Mouse (Mus musculus): ENCODE data around the gene Agrn. TPM values are rescaled to one million over a fixed set of nuclear protein-coding genes. Genes with fewer than 3 reads are reported as not detected.
"Not testable (repeated sequence)": the region's sequence is repeated elsewhere in the genome, so short reads cannot be mapped to it uniquely, and the experiment has no call there.

Gene Agrn
- polyA plus RNA-seq, 1 experiment from 2014 or later = 100 TPM

GRCm38 (mm10) chr4:156184291-156184954 is 12.9 kb downstream of the Agrn start:
- WGBS = 65% methylated on average over 7 of the region's 7 CpGs

GRCm38 (mm10) chr4:156183747-156184146 is 13.5 kb downstream of the Agrn start:
- H3K9me3 ChIP-seq (replicated peaks) = no peaks in the 10 kb centered on the region
- H3K27me3 ChIP-seq (replicated peaks) = no peaks in the 10 kb centered on the region
- H3K4me1 ChIP-seq = peaks cover 91% of the 10 kb centered on the region
- 80% methylated on average over 5 of the region's 5 CpGs for WGBS
- ATAC-seq (ENCODE audit: low FRiP score) = no peak
- H3K27ac ChIP-seq (replicated peaks) = no peak overlapping the region
- peaks cover 7% of the 10 kb centered on the region for H3K36me3 ChIP-seq
- peak overlapping the region; percentile 78 for H3K4me2 ChIP-seq
- H3K4me3 ChIP-seq (replicated peaks) = peak overlapping the region; percentile 55
- H3K9ac ChIP-seq (replicated peaks) = peak overlapping the region; percentile 72

More at GRCm38 (mm10) chr4:156184291-156184954, 12.9 kb downstream of the Agrn start:
- Histone ChIP-seq H3K36me3 (peaks cover under 1% of the 10 kb centered on the region), H3K27me3 (replicated peaks) (no peaks in the 10 kb centered on the region), H3K4me2 (peak overlapping the region; percentile 78), H3K27ac (replicated peaks) (peak overlapping the region; percentile 92; the same call in 1 of the 2 replicates), H3K9ac (replicated peaks) (peak overlapping the region; percentile 72), H3K9me3 (replicated peaks) (no peaks in the 10 kb centered on the region), H3K4me1 (peaks cover 97% of the 10 kb centered on the region), H3K4me3 (replicated peaks) (peak overlapping the region; percentile 55)
- ATAC-seq (ENCODE audit: low FRiP score) = no peak

GRCm38 (mm10) chr4:156177630-156178029 is 19.7 kb downstream of the Agrn start:
- Histone ChIP-seq H3K9me3 (replicated peaks) (no peaks in the 10 kb centered on the region), H3K27ac (replicated peaks) (no peak overlapping the region), H3K36me3 (peaks cover 69% of the 10 kb centered on the region), H3K4me1 (peaks cover 29% of the 10 kb centered on the region), H3K4me2 (no peak overlapping the region), H3K9ac (replicated peaks) (no peak overlapping the region), H3K27me3 (replicated peaks) (no peaks in the 10 kb centered on the region), H3K4me3 (replicated peaks) (no peak overlapping the region)
- WGBS = 90% methylated on average over 9 of the region's 9 CpGs
- ATAC-seq (ENCODE audit: low FRiP score) = no peak

GRCm38 (mm10) chr4:156171828-156172227 is 25.5 kb downstream of the Agrn start:
- Histone ChIP-seq H3K27me3 (replicated peaks) (no peaks in the 10 kb centered on the region), H3K4me2 (no peak overlapping the region), H3K36me3 (peaks cover 100% of the 10 kb centered on the region), H3K4me3 (replicated peaks) (no peak overlapping the region), H3K9me3 (replicated peaks) (no peaks in the 10 kb centered on the region), H3K27ac (replicated peaks) (no peak overlapping the region), H3K4me1 (no peaks in the 10 kb centered on the region), H3K9ac (replicated peaks) (no peak overlapping the region)
- no peak for ATAC-seq (ENCODE audit: low FRiP score)
- 96% methylated on average over 11 of the region's 11 CpGs for WGBS

- H3K4me1 ChIP-seq = no peaks in the 10 kb centered on the region
- ATAC-seq (ENCODE audit: low FRiP score) = no peak
- no peak overlapping the region for H3K27ac ChIP-seq (replicated peaks)
- H3K9me3 ChIP-seq (replicated peaks) = no peaks in the 10 kb centered on the region
- H3K4me3 ChIP-seq (replicated peaks) = no peak overlapping the region
- no peak overlapping the region for H3K9ac ChIP-seq (replicated peaks)
- H3K27me3 ChIP-seq (replicated peaks) = no peaks in the 10 kb centered on the region
- H3K4me2 ChIP-seq = no peak overlapping the region
- 97% methylated on average over 10 of the region's 10 CpGs for WGBS
- H3K36me3 ChIP-seq = peaks cover 99% of the 10 kb centered on the region
These were observed 28.2 kb downstream of the Agrn start for GRCm38 (mm10) chr4:156169129-156169528.

GRCm38 (mm10) chr4:156168611-156169010 is 28.7 kb downstream of the Agrn start:
- no peak for ATAC-seq (ENCODE audit: low FRiP score)
- WGBS = 98% methylated on average over 8 of the region's 8 CpGs
- H3K27me3 ChIP-seq (replicated peaks) = no peaks in the 10 kb centered on the region

GRCm38 (mm10) chr4:156166477-156166876 is 30.8 kb downstream of the Agrn start:
- Histone ChIP-seq H3K27me3 (replicated peaks) (no peaks in the 10 kb centered on the region), H3K36me3 (peaks cover 99% of the 10 kb centered on the region), H3K4me3 (replicated peaks) (no peak overlapping the region), H3K9ac (replicated peaks) (no peak overlapping the region), H3K4me1 (no peaks in the 10 kb centered on the region), H3K9me3 (replicated peaks) (peaks cover 8% of the 10 kb centered on the region; the same call in 1 of the 2 replicates), H3K27ac (replicated peaks) (no peak overlapping the region), H3K4me2 (no peak overlapping the region)
- ATAC-seq (ENCODE audit: low FRiP score) = no peak
- 91% methylated on average over 9 of the region's 9 CpGs for WGBS

More at GRCm38 (mm10) chr4:156168611-156169010, 28.7 kb downstream of the Agrn start:
- no peaks in the 10 kb centered on the region for H3K9me3 ChIP-seq (replicated peaks)
- H3K4me1 ChIP-seq = no peaks in the 10 kb centered on the region
- H3K4me3 ChIP-seq (replicated peaks) = no peak overlapping the region
- no peak overlapping the region for H3K4me2 ChIP-seq
- no peak overlapping the region for H3K9ac ChIP-seq (replicated peaks)
- H3K36me3 ChIP-seq = peaks cover 99% of the 10 kb centered on the region
- H3K27ac ChIP-seq (replicated peaks) = no peak overlapping the region

- Histone ChIP-seq H3K4me2 (no peak overlapping the region), H3K27me3 (replicated peaks) (no peaks in the 10 kb centered on the region), H3K36me3 (no peaks in the 10 kb centered on the region), H3K27ac (replicated peaks) (no peak overlapping the region), H3K9ac (replicated peaks) (no peak overlapping the region), H3K4me3 (replicated peaks) (no peak overlapping the region), H3K9me3 (replicated peaks) (no peaks in the 10 kb centered on the region; the same call in 1 of the 2 replicates), H3K4me1 (no peaks in the 10 kb centered on the region)
- 88% methylated on average over 3 of the region's 3 CpGs for WGBS
- ATAC-seq (ENCODE audit: low FRiP score) = no peak
These were observed 42.5 kb downstream of the Agrn start for GRCm38 (mm10) chr4:156154771-156155170.

- H3K9me3 ChIP-seq (replicated peaks); H3K27ac ChIP-seq (replicated peaks); ATAC-seq (ENCODE audit: low FRiP score); H3K27me3 ChIP-seq (replicated peaks); H3K4me2 ChIP-seq; H3K4me1 ChIP-seq; H3K36me3 ChIP-seq; H3K4me3 ChIP-seq (replicated peaks); H3K9ac ChIP-seq (replicated peaks): not testable (repeated sequence)
- 92% methylated on average over 10 of the region's 10 CpGs for WGBS
These were observed 46.4 kb downstream of the Agrn start for GRCm38 (mm10) chr4:156150887-156151286.

GRCm38 (mm10) chr4:156136285-156137100 is 60.8 kb downstream of the Agrn start:
- Histone ChIP-seq H3K9me3 (replicated peaks) (no peaks in the 10 kb centered on the region), H3K4me2 (no peak overlapping the region), H3K4me3 (replicated peaks) (no peak overlapping the region), H3K4me1 (no peaks in the 10 kb centered on the region), H3K27ac (replicated peaks) (no peak overlapping the region), H3K27me3 (replicated peaks) (no peaks in the 10 kb centered on the region), H3K36me3 (no peaks in the 10 kb centered on the region), H3K9ac (replicated peaks) (no peak overlapping the region)
- WGBS = 92% methylated on average over 30 of the region's 30 CpGs
- no peak for ATAC-seq (ENCODE audit: low FRiP score)

- WGBS = 95% methylated on average over 14 of the region's 14 CpGs
- H3K9me3 ChIP-seq (replicated peaks) = no peaks in the 10 kb centered on the region
- H3K9ac ChIP-seq (replicated peaks) = no peak overlapping the region
- no peaks in the 10 kb centered on the region for H3K27me3 ChIP-seq (replicated peaks)
- no peak for ATAC-seq (ENCODE audit: low FRiP score)
- no peaks in the 10 kb centered on the region for H3K36me3 ChIP-seq
- H3K27ac ChIP-seq (replicated peaks) = no peak overlapping the region
- no peak overlapping the region for H3K4me2 ChIP-seq
- no peak overlapping the region for H3K4me3 ChIP-seq (replicated peaks)
- no peaks in the 10 kb centered on the region for H3K4me1 ChIP-seq
These were observed 61.5 kb downstream of the Agrn start for GRCm38 (mm10) chr4:156135801-156136200.

GRCm38 (mm10) chr4:156135112-156135511 is 62.2 kb downstream of the Agrn start:
- Histone ChIP-seq H3K4me3 (replicated peaks) (no peak overlapping the region), H3K9ac (replicated peaks) (no peak overlapping the region), H3K27ac (replicated peaks) (no peak overlapping the region), H3K4me2 (no peak overlapping the region), H3K36me3 (no peaks in the 10 kb centered on the region), H3K27me3 (replicated peaks) (no peaks in the 10 kb centered on the region), H3K4me1 (no peaks in the 10 kb centered on the region), H3K9me3 (replicated peaks) (no peaks in the 10 kb centered on the region)
- WGBS = 95% methylated on average over 13 of the region's 13 CpGs
- no peak for ATAC-seq (ENCODE audit: low FRiP score)

Data from neural tube, embryonic 15.5 days (tissue).